Mouse (Mus musculus): ENCODE data around the gene Cdk18.

Gene Cdk18

GRCm38 (mm10) chr1:132067261-132068255 lies 71.9 kb downstream of the Cdk18 start, which contains the start of gene Mfsd4a:
Mfsd4a (minus strand) TSS chr1:132068062.
- no peak for DNase-seq (ENCODE audit: extremely low read depth, low read depth, low spot score)

GRCm38 (mm10) chr1:132065475-132066172 lies 73.9 kb downstream of the Cdk18 start:
- no peak for DNase-seq (ENCODE audit: extremely low read depth, low read depth, low spot score)

- peak; percentile 26 for DNase-seq (ENCODE audit: extremely low read depth, low read depth, low spot score)
Observed at GRCm38 (mm10) chr1:132065001-132065400, 74.5 kb downstream of the Cdk18 start.

DNA sequence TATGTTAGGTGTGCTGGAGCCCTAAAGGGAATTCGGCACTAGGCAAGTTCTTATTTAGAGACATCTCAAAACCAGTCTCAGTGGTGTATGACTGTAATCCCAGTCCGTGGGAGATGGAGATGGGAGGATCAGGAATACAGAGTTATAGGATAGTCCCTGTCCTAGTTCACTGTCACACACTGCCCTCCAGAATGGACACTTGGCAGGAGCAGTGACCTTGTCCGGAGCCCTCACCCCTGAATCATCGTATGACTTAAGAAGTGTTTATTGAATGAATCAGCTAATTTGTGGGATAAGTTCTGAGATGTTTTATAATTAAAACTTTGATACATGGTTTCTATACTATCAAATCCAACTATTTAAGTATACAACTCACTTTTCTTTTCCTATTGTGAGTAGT lies 76.4 kb downstream of the Cdk18 start:
- no peak for DNase-seq (ENCODE audit: extremely low read depth, low read depth, low spot score)
